Comparison of ENCODE assay signal across 12 mouse cellular contexts in genomic region chr13:57648784-57649183, GRCm38 (mm10).
"Had no signal": no experiment of that assay in that cellular context is flagged by ENCODE, and none has a peak within 500 bp of the region (broad histone marks: within the 10 kb centered on the region; RNA-seq: fewer than 3 reads in every experiment).

No protein-coding gene starts in this region.

- H3K36me3 ChIP-seq: limb, embryonic 15.5 days; liver, embryonic 12.5 days; midbrain, embryonic 15.5 days had no signal

- ATAC-seq: liver, embryonic 12.5 days; midbrain, embryonic 15.5 days had no signal

- H3K27me3 ChIP-seq: limb, embryonic 15.5 days; megakaryocyte, embryonic 14.5 days; midbrain, embryonic 15.5 days had no signal

- H3K4me1 ChIP-seq: limb, embryonic 15.5 days; megakaryocyte, embryonic 14.5 days had no signal

- H3K9me3 ChIP-seq: limb, embryonic 15.5 days; liver, embryonic 12.5 days; midbrain, embryonic 15.5 days had no signal

- DNase-seq: kidney, adult 18-20 months; kidney, postnatal 10 days; lung, embryonic 14.5 days; lung, postnatal 14 days; thymus, postnatal 4 days had no signal

- H3K4me2 ChIP-seq: limb, embryonic 15.5 days; liver, embryonic 12.5 days; lung, embryonic 14.5 days; midbrain, embryonic 11.5 days; midbrain, embryonic 15.5 days had no signal

- H3K4me3 ChIP-seq: limb, embryonic 15.5 days; liver, embryonic 12.5 days; megakaryocyte, embryonic 14.5 days; midbrain, embryonic 15.5 days had no signal

- H3K9ac ChIP-seq: limb, embryonic 15.5 days; liver, embryonic 12.5 days; lung, embryonic 14.5 days; midbrain, embryonic 15.5 days had no signal

- H3K27ac ChIP-seq: limb, embryonic 15.5 days; liver, embryonic 12.5 days; macrophage; midbrain, embryonic 15.5 days; stomach, postnatal 0 days had no signal
